Comparison of ENCODE assay signal across 14 mouse cellular contexts in the genomic region with DNA sequence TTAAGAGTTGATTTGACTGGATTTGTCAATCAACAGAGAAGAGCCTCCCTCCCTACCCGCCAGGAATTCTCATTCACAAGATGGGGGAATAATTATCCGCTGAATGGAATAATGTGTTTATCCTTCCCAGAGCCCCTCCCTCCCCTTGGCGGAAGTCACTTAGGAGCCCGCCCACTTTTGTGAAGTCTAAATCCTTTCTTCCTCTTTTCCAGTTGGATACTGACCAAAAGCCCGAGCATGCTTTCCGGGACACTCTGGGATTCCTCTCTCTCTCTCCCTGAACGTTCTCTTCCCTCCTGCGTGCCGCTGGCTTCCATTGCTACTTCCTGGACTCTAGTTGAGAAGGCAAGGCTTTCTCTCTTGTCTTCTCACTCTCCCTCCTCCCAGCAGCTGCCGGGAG.
DNase-seq lines count a peak whose midpoint lies in the region; ATAC-seq and TF ChIP-seq lines count a peak whose summit lies in the region.
"Had no signal": no experiment of that assay in that cellular context is flagged by ENCODE, and none has a peak within 500 bp of the region (broad histone marks: within the 10 kb centered on the region; RNA-seq: fewer than 3 reads in every experiment).

No protein-coding gene starts in this region.

- H3K27me3 ChIP-seq in forebrain, embryonic 15.5 days, result no peaks in the 10 kb centered on the region
- H3K27me3 ChIP-seq in forebrain, embryonic 14.5 days (replicated peaks; ENCODE audit: control insufficient read depth, insufficient read depth, low read length), result no peaks in the 10 kb centered on the region
- no peaks in the 10 kb centered on the region for H3K27me3 ChIP-seq in stomach, postnatal 0 days (ENCODE audit: control insufficient read depth, insufficient read depth, low read length)
- H3K27me3 ChIP-seq: intestine, embryonic 15.5 days; limb, embryonic 13.5 days; neural tube, embryonic 13.5 days; stomach, embryonic 15.5 days had no signal

- no peaks in the 10 kb centered on the region for H3K36me3 ChIP-seq in forebrain, embryonic 15.5 days
- H3K36me3 ChIP-seq in forebrain, embryonic 14.5 days (ENCODE audit: control insufficient read depth, insufficient read depth, low read length), result no peaks in the 10 kb centered on the region
- no peaks in the 10 kb centered on the region for H3K36me3 ChIP-seq in stomach, postnatal 0 days (ENCODE audit: control insufficient read depth, insufficient read depth, low read length)
- H3K36me3 ChIP-seq: intestine, embryonic 15.5 days; limb, embryonic 13.5 days; neural tube, embryonic 13.5 days; stomach, embryonic 15.5 days had no signal

- H3K9me3 ChIP-seq in forebrain, embryonic 15.5 days, result no peaks in the 10 kb centered on the region
- H3K9me3 ChIP-seq in forebrain, embryonic 14.5 days (replicated peaks; ENCODE audit: control insufficient read depth, low read length), result no peaks in the 10 kb centered on the region
- H3K9me3 ChIP-seq in stomach, postnatal 0 days (ENCODE audit: control insufficient read depth, low read length), result no peaks in the 10 kb centered on the region
- H3K9me3 ChIP-seq: intestine, embryonic 15.5 days; limb, embryonic 13.5 days; neural tube, embryonic 13.5 days; stomach, embryonic 15.5 days had no signal

- 0 out of 2 replicates have a peak, but pooled peaks have one; percentile 19 for ATAC-seq in forebrain, embryonic 15.5 days (replicated peaks)
- ATAC-seq in forebrain, embryonic 14.5 days, result no peak
- no peak for ATAC-seq in stomach, postnatal 0 days (ENCODE audit: low FRiP score, low TSS enrichment)
- ATAC-seq in CD4-positive, CD25-positive, alpha-beta regulatory T cell, adult 4 months, result no peak
- ATAC-seq: intestine, embryonic 15.5 days had no signal

- no peak overlapping the region for H3K27ac ChIP-seq in forebrain, embryonic 15.5 days (replicated peaks)
- no peak overlapping the region for H3K27ac ChIP-seq in forebrain, embryonic 14.5 days (ENCODE audit: low read depth, low read length)
- no peak overlapping the region for H3K27ac ChIP-seq in left cerebral cortex, adult 2 months
- no peak overlapping the region for H3K27ac ChIP-seq in stomach, postnatal 0 days (replicated peaks)
- H3K27ac ChIP-seq: intestine, embryonic 15.5 days; limb, embryonic 13.5 days; neural tube, embryonic 13.5 days; stomach, embryonic 15.5 days had no signal

- intact Hi-C loops in left cerebral cortex, adult 2 months (cut with DNase I), result loop anchor here (5.0 kb wide), 2 partner anchors 76 to 421 kb away; no protein-coding TSS in a partner anchor
- intact Hi-C loops in heart, postnatal 10 days (cut with DNase I), result loop anchor here (2.0 to 10.0 kb wide), 3 partner anchors 79 to 421 kb away; a partner anchor contains a TSS

- no peak overlapping the region for H3K4me2 ChIP-seq in forebrain, embryonic 15.5 days (replicated peaks)
- H3K4me2 ChIP-seq in forebrain, embryonic 14.5 days (ENCODE audit: low read length), result no peak overlapping the region
- H3K4me2 ChIP-seq in stomach, postnatal 0 days (replicated peaks; ENCODE audit: low read depth), result peak overlapping the region; percentile 20; the same call in 1 of the 2 replicates
- H3K4me2 ChIP-seq: intestine, embryonic 15.5 days; limb, embryonic 13.5 days; neural tube, embryonic 13.5 days; stomach, embryonic 15.5 days had no signal

- 68% methylated on average over 10 of the region's 10 CpGs for WGBS in forebrain, embryonic 15.5 days
- 73% methylated on average over 10 of the region's 10 CpGs for WGBS in forebrain, embryonic 14.5 days
- WGBS in stomach, postnatal 0 days, result 49% methylated on average over 10 of the region's 10 CpGs

- no peak for DNase-seq in forebrain, embryonic 14.5 days (ENCODE audit: low spot score)
- no peak for DNase-seq in left cerebral cortex, adult 2 months (ENCODE audit: extremely low spot score in 1 of 2, low spot score in 2 of 2)
- no peak for DNase-seq in left cerebral cortex, adult 11 months (ENCODE audit: low spot score)
- DNase-seq in heart, postnatal 10 days, result peak; percentile 25 to 41
- DNase-seq in stomach, postnatal 0 days (ENCODE audit: low spot score), result no peak
- DNase-seq in left cerebral cortex, adult 18-20 months (ENCODE audit: low spot score in 2 of 2), result no peak
- DNase-seq: midbrain, embryonic 14.5 days; right cerebral cortex, postnatal 14 days had no signal

- no peak for TF ChIP-seq EP300 in stomach, postnatal 0 days (optimal IDR thresholded peaks at IDR 0.05)

- no peak overlapping the region for H3K9ac ChIP-seq in forebrain, embryonic 15.5 days (replicated peaks)
- H3K9ac ChIP-seq in forebrain, embryonic 14.5 days (ENCODE audit: low read length), result no peak overlapping the region
- no peak overlapping the region for H3K9ac ChIP-seq in stomach, postnatal 0 days (ENCODE audit: low read length)
- H3K9ac ChIP-seq: intestine, embryonic 15.5 days; limb, embryonic 13.5 days; neural tube, embryonic 13.5 days; stomach, embryonic 15.5 days had no signal

- H3K4me1 ChIP-seq in forebrain, embryonic 15.5 days, result 0 out of 2 replicates have a peak, but pooled peaks cover 2% of the 10 kb centered on the region
- H3K4me1 ChIP-seq in forebrain, embryonic 14.5 days (ENCODE audit: control insufficient read depth, insufficient read depth, low read length), result no peaks in the 10 kb centered on the region
- no peaks in the 10 kb centered on the region for H3K4me1 ChIP-seq in stomach, postnatal 0 days (replicated peaks; ENCODE audit: control insufficient read depth, insufficient read depth)
- H3K4me1 ChIP-seq: intestine, embryonic 15.5 days; neural tube, embryonic 13.5 days; stomach, embryonic 15.5 days had no signal

- TF ChIP-seq CTCF in left cerebral cortex, adult 2 months (IDR thresholded peaks at IDR 0.05), result no peak
- no peak for TF ChIP-seq CTCF in stomach, postnatal 0 days (IDR thresholded peaks at IDR 0.05; ENCODE audit: low read depth)

- no peak overlapping the region for H3K4me3 ChIP-seq in forebrain, embryonic 15.5 days
- H3K4me3 ChIP-seq in forebrain, embryonic 14.5 days (ENCODE audit: low read depth, low read length), result no peak overlapping the region
- H3K4me3 ChIP-seq in left cerebral cortex, adult 2 months, result peak overlapping the region; percentile 24; the same call in 1 of the 2 replicates
- H3K4me3 ChIP-seq in stomach, postnatal 0 days (ENCODE audit: low read depth, low read length), result no peak overlapping the region
- H3K4me3 ChIP-seq: intestine, embryonic 15.5 days; limb, embryonic 13.5 days; neural tube, embryonic 13.5 days; stomach, embryonic 15.5 days had no signal

Comparison
In these comparisons a context has a peak if more than half of its experiments do, and no peak if none do; other contexts are left out.
1. DNase-seq: peak in heart, postnatal 10 days (2 of 2); none in forebrain, embryonic 14.5 days (single experiment), left cerebral cortex, adult 2 months (0 of 2), left cerebral cortex, adult 11 months (single experiment), stomach, postnatal 0 days (single experiment) and left cerebral cortex, adult 18-20 months (0 of 2).